Mouse (Mus musculus): Measurements from ENCODE around the gene Fbxo6. TPM values are rescaled to one million over a fixed set of nuclear protein-coding genes. Genes with fewer than 3 reads are reported as not detected.

Fbxo6 gene
- total RNA-seq, 2 experiments from 2014 or later, result 28.9 to 30.2 TPM

DNA sequence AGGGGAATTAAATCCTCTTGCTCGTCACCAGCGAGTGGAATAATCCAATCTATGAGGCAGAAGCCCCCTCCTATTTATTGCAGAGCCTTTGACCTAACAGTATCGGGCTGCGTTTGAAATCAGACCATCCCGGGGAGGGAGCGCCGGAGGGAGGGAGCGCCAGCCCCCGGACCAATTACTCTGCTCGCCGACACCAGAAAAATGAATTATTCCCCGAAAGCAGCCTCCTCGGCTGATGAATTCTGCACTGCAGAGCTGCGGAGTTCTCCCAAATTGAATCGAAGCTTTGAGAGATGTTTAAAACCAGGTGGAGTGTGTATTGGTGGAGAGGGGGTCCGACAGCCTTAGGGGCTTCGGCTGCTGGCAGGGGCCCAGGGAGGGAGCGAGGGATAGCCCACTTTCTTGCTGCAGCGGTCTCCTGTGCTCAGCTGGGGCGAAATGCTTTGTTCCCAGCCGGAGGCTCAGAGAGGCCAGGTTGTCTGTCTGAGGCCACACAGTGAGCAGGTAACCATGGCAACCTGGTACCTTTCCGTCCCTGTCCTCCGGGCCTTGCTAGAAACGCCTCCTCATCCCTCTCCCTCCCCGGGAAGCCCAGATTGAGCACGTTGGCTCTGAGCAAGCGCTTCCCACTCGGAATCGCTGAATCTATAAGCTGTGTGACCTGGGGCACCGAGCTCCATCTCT lies 22.0 kb upstream of the Fbxo6 start:
- DNase-seq (ENCODE audit: extremely low spot score in 1 of 2, low spot score in 2 of 2), result peak; percentile 66 to 67
- Histone ChIP-seq H3K4me3 (peak overlapping the region; percentile 43), H3K27ac (peak overlapping the region; percentile 82)
- intact Hi-C loops (cut with DNase I), result loop anchor here (2.0 to 5.0 kb wide), 3 partner anchors 41 to 163 kb away; no protein-coding TSS in a partner anchor
- no peak for TF ChIP-seq CTCF (IDR thresholded peaks at IDR 0.05)

- Histone ChIP-seq H3K27ac (no peak overlapping the region), H3K4me3 (no peak overlapping the region)
- intact Hi-C loops (cut with DNase I), result loop anchor here (1.0 to 5.0 kb wide), 4 partner anchors 76 to 264 kb away; no protein-coding TSS in a partner anchor
- TF ChIP-seq CTCF (IDR thresholded peaks at IDR 0.05), result no peak
- DNase-seq (ENCODE audit: extremely low spot score in 1 of 2, low spot score in 2 of 2), result no peak
Measured at GRCm38 (mm10) chr4:148171261-148171660, 19.3 kb upstream of the Fbxo6 start.

GRCm38 (mm10) chr4:148170842-148171241 lies 18.9 kb upstream of the Fbxo6 start:
- TF ChIP-seq CTCF (IDR thresholded peaks at IDR 0.05), result peak; percentile 100
- no peak overlapping the region for H3K4me3 ChIP-seq
- H3K27ac ChIP-seq, result no peak overlapping the region
- intact Hi-C loops (cut with DNase I), result loop anchor here (1.0 to 5.0 kb wide), 4 partner anchors 76 to 264 kb away; no protein-coding TSS in a partner anchor
- DNase-seq (ENCODE audit: extremely low spot score in 1 of 2, low spot score in 2 of 2), result peak in 1 of 2 experiments; percentile 66

GRCm38 (mm10) chr4:148169586-148169985 lies 17.6 kb upstream of the Fbxo6 start:
- intact Hi-C loops (cut with DNase I), result no loop called here

GRCm38 (mm10) chr4:148168287-148168686 lies 16.3 kb upstream of the Fbxo6 start:
- Histone ChIP-seq H3K27ac (no peak overlapping the region), H3K4me3 (no peak overlapping the region)
- DNase-seq (ENCODE audit: extremely low spot score in 1 of 2, low spot score in 2 of 2), result peak in 1 of 2 experiments; percentile 64
- peak; percentile 81 for TF ChIP-seq CTCF (IDR thresholded peaks at IDR 0.05)
- intact Hi-C loops (cut with DNase I), result loop anchor here (1.0 kb wide), 1 partner anchor 54 kb away; no protein-coding TSS in a partner anchor

More at GRCm38 (mm10) chr4:148169586-148169985, 17.6 kb upstream of the Fbxo6 start:
- H3K27ac ChIP-seq, result no peak overlapping the region
- TF ChIP-seq CTCF (IDR thresholded peaks at IDR 0.05), result no peak
- no peak overlapping the region for H3K4me3 ChIP-seq
- DNase-seq (ENCODE audit: extremely low spot score in 1 of 2, low spot score in 2 of 2), result no peak

DNA sequence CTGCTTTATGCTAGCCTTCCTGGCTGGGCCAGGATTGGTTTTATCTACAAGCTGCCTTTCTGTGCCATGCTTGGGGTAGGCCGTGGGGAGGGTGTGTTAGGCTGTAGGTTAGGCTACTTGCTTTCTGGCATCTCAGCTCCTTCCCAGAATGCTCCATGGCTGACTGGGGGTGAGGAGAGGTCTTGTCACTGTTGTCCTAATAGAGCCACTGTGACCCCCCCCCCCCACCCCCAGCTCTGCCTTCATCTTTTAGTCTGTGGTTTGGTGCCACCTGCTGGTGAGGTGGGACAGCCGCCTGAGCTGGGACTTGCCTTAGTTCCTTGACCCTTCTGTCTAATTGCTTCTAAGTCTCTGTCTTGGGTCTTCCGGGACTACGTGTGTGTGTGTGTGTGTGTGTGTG lies 15.0 kb upstream of the Fbxo6 start:
- DNase-seq (ENCODE audit: extremely low spot score in 1 of 2, low spot score in 2 of 2), result peak; percentile 68 to 72
- TF ChIP-seq CTCF (IDR thresholded peaks at IDR 0.05), result peak; percentile 60
- no peak overlapping the region for H3K4me3 ChIP-seq
- intact Hi-C loops (cut with DNase I), result no loop called here
- peak overlapping the region; percentile 74 for H3K27ac ChIP-seq

GRCm38 (mm10) chr4:148166431-148166830 lies 14.5 kb upstream of the Fbxo6 start:
- H3K4me3 ChIP-seq, result no peak overlapping the region
- intact Hi-C loops (cut with DNase I), result no loop called here
- DNase-seq (ENCODE audit: extremely low spot score in 1 of 2, low spot score in 2 of 2), result peak; percentile 68 to 82
- no peak for TF ChIP-seq CTCF (IDR thresholded peaks at IDR 0.05)
- H3K27ac ChIP-seq, result peak overlapping the region; percentile 79; the same call in 1 of the 2 replicates

DNA sequence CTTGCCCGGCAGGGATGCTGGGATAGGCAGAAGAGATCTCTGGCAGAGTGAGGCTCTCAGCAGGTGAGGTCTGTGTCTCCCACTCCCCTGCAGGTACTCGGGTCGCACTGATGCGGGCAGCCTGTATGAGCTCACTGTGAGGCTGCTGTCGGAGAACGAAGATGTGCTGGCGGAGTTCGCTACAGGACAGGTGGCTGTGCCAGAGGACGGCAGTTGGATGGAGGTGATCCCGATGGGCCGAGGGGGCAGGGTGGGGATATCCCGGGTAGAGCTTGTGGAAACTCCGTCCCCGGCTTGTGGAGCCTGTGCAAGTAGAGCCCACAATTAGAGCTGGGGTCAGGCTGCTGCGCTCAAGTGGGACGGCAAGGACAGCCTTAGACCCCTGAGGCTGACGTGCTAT lies 13.6 kb upstream of the Fbxo6 start:
- intact Hi-C loops (cut with DNase I), result no loop called here

DNA sequence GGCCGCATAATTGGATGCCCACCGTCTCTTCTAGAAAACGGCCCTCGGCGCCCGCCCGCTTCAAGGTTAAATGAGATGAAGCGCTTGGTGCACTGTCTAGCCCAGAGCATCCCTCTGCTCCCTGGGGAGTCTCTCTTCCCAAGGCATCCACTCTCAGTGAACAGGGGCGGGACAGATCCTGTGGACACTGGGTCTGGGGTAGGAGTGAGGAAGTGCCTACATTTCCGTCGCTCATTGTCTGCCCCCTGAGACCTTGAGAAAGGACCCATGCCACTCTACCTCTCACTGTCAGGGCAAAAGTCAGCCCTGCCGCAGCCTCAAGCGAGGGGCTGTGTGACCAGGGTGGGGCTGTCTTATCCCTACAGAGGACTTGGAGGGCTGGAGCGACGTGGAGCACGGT lies 12.5 kb upstream of the Fbxo6 start:
- no peak for TF ChIP-seq CTCF (IDR thresholded peaks at IDR 0.05)
- intact Hi-C loops (cut with DNase I), result no loop called here

More for the DNA sequence above, 13.6 kb upstream of the Fbxo6 start:
- no peak for TF ChIP-seq CTCF (IDR thresholded peaks at IDR 0.05)
- H3K27ac ChIP-seq, result peak overlapping the region; percentile 79
- no peak for DNase-seq (ENCODE audit: extremely low spot score in 1 of 2, low spot score in 2 of 2)
- peak overlapping the region; percentile 29 for H3K4me3 ChIP-seq

GRCm38 (mm10) chr4:148164002-148164439 lies 12.1 kb upstream of the Fbxo6 start:
- DNase-seq (ENCODE audit: extremely low spot score in 1 of 2, low spot score in 2 of 2), result peak; percentile 77 to 84
- peak; percentile 77 for TF ChIP-seq CTCF (IDR thresholded peaks at IDR 0.05)
- Histone ChIP-seq H3K4me3 (peak overlapping the region; percentile 39), H3K27ac (peak overlapping the region; percentile 40; the same call in 1 of the 2 replicates)
- intact Hi-C loops (cut with DNase I), result no loop called here

More for the DNA sequence above, 12.5 kb upstream of the Fbxo6 start:
- no peak for DNase-seq (ENCODE audit: extremely low spot score in 1 of 2, low spot score in 2 of 2)
- peak overlapping the region; percentile 40; the same call in 1 of the 2 replicates for H3K27ac ChIP-seq
- H3K4me3 ChIP-seq, result peak overlapping the region; percentile 39

DNA sequence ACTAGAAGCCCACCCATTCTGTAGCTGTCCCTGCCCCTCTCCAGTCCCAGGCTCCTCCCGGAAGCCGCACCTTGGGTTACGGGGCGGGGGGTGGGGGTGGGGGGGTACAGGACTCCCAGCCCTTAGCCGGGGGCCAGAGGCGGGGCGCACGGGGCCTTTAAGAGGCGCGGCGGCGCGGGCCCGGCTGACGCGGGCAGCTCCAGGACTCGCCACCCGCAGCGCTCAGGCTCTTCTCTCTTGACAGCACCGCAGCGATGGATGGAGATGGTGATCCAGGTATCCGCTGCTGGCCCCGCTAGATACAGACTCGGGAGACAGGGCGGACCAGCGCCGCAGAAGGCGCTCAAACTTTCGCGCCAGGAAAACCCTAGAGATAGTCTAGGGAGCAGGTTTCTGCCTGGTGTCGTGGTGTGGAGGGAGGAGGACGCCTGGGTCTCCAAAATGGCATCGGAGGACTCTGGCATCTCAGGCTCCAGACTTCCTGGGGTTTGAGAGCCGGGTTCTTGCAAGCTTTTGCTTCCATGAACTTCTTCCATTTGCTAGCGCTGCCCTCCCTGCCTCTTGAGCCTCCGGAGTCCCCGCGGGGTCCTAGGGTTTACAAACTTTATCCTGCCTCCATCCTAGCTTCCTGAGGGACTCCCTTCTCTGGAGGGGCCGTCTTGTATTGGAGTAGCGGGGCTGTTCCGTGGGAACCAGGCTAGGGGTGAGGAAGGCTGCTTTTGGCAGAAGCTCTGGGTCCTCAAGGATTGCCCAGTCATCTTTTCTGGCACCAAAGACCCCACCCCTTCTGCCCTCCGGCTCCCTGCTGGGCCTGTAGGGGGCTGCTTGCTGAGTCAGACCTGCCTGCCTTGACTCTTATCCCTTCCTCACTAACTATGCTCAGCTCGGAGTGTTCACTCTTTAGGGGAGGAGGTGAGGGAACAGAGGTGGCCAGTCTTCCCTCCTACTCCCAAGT lies 8.8 kb upstream of the Fbxo6 start, which contains the start of the genes Fbxo44 and Fbxo2:
Gene Fbxo44 (minus strand): TSS at position 47 of the 955 bp plus-strand sequence.
Gene Fbxo2 (plus strand): TSS at position 186 of the 955 bp plus-strand sequence.
- intact Hi-C loops (cut with DNase I), result no loop called here
- Histone ChIP-seq H3K27ac (peak within 1 kb of the TSS; percentile 96), H3K4me3 (peak within 1 kb of the TSS; percentile 58)
- no peak for TF ChIP-seq CTCF (IDR thresholded peaks at IDR 0.05)
- DNase-seq (ENCODE audit: extremely low spot score in 1 of 2, low spot score in 2 of 2), result peak; percentile 66 to 70

All from left cerebral cortex, adult 2 months (tissue).